Mouse (Mus musculus) stomach, postnatal 0 days (tissue): ENCODE measurements at regions not wholly inside any gene's neighbourhood (a gene's known extent, or its start where the extent isn't known, plus 50 kb on each side); places are given as distances from the start of the nearest gene placed in this dataset.

Source experiments
- ATAC-seq: fragments of 200-750 bp; cut with Nextera tagmentation; 2 replicates; pipeline ENCODE4 v1.8.0; 2017; ENCODE audit not compliant: low FRiP score, low TSS enrichment
- DNase-seq: peaks from one replicate; pipeline ENCODE4 v3.0.0-alpha.2; 2016; ENCODE audit warnings: low spot score
- H3K27ac ChIP-seq: fragments of 300-500 bp; sonication (generic); replicated peaks from 2 replicates; pipeline ENCODE4 v1.5.1; 2014; ENCODE audit warnings: mild to moderate bottlenecking, control low read depth
- H3K27me3 ChIP-seq: fragments of 300-500 bp; sonication (generic); 2 replicates; pipeline ENCODE4 v1.6.1; 2014; ENCODE audit warnings: low read length; ENCODE audit not compliant: control insufficient read depth, insufficient read depth
- H3K36me3 ChIP-seq: fragments of 300-500 bp; sonication (generic); 2 replicates; pipeline ENCODE4 v1.6.1; 2014; ENCODE audit warnings: low read length, mixed read lengths; ENCODE audit not compliant: control insufficient read depth, insufficient read depth
- H3K4me1 ChIP-seq: fragments of 300-500 bp; sonication (generic); replicated peaks from 2 replicates; pipeline ENCODE4 v1.6.1; 2014; ENCODE audit warnings: antibody characterized with exemption; ENCODE audit not compliant: control insufficient read depth, insufficient read depth
- H3K4me2 ChIP-seq: fragments of 300-500 bp; sonication (generic); replicated peaks from 2 replicates; pipeline ENCODE4 v1.6.1; 2014; ENCODE audit warnings: low read depth, mild to moderate bottlenecking, control low read depth, moderate library complexity
- H3K4me3 ChIP-seq: fragments of 300-500 bp; sonication (generic); 2 replicates; pipeline ENCODE4 v1.5.1; 2014; ENCODE audit warnings: low read depth, low read length, control low read depth
- H3K9ac ChIP-seq: fragments of 300-500 bp; sonication (generic); 2 replicates; pipeline ENCODE4 v1.6.1; 2014; ENCODE audit warnings: mild to moderate bottlenecking, low read length, control low read depth, mixed read lengths
- H3K9me3 ChIP-seq: fragments of 300-500 bp; sonication (generic); 2 replicates; pipeline ENCODE4 v1.6.1; 2016; ENCODE audit warnings: low read length; ENCODE audit not compliant: control insufficient read depth
- CTCF ChIP-seq: IDR thresholded peaks from 2 replicates; pipeline ENCODE4 v1.5.1; 2016; ENCODE audit warnings: antibody characterized with exemption, low read depth, mild to moderate bottlenecking, moderate library complexity
- EP300 ChIP-seq: optimal IDR thresholded peaks from 2 replicates; pipeline ENCODE3; 2016; ENCODE audit warnings: antibody characterized with exemption
- WGBS: fragments of 180-500 bp; shearing (Covaris S2); extraction: QIAGEN DNeasy Blood & Tissue Kit; methylation state at CpG from one replicate; pipeline ENCODE4 v1.1.7; 2014; 5-methylcytosine and 5-hydroxymethylcytosine counted together

DNA sequence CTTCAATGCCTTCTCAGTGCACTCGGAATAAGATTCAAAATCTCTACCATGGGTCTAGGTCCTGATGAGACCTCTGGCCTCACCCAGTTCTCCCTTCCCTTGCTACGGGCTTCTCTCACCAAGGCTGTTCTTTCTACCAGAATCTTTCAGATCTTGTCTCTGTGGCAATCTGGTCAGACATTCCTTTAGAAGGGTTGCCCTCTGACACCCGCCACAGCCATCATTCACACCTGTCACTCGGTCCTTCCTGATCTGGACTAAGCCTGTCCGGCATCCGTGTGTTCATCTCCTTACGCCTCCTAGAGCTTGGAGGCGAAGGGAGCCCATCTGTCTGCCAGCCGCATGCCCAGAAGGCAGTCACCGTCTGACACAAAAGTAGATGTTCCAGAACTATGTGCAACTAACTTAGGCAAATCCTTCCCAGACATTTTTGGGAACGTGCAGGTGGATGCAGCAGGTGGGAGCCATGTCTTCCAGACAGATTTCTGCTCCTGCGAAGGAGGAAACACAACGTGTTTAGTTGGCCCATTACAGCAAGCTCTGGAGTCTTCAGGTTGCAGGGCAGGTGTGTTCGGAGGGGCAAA, 77.7 kb downstream of the Fam76b start:
- TF ChIP-seq EP300 (no peak), CTCF (no peak)
- Histone ChIP-seq H3K27me3 (no peaks in the 10 kb centered on the region), H3K36me3 (no peaks in the 10 kb centered on the region), H3K27ac (no peak overlapping the region), H3K9ac (no peak overlapping the region), H3K4me3 (no peak overlapping the region), H3K9me3 (no peaks in the 10 kb centered on the region), H3K4me2 (no peak overlapping the region), H3K4me1 (no peaks in the 10 kb centered on the region)
- ATAC-seq (no peak), DNase-seq (no peak)
- WGBS, result 84% methylated on average over 14 of the region's 14 CpGs

DNA sequence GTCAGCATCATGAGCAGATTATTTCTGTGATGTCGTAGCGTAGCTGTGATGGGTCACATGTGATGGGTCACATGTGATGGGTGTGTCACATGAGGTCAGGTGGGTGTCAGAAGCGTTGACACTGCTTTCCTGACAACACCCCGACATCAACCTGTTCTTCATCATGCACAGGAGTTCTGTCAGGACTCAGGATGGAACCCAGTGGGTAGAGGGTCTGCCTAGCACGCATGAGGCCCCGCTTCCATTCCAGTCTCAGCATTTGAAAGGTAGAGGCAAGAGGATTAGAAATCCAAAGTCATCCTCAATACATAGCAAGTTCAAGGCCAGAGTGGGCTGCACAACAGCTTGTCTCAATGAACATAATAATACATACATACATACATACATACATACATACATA, 79.2 kb downstream of the Fam76b start:
- ATAC-seq, result no peak

GRCm38 (mm10) chr9:13909604-13910003, 82.1 kb downstream of the Fam76b start:
- no peaks in the 10 kb centered on the region for H3K36me3 ChIP-seq
- TF ChIP-seq CTCF, result no peak
- TF ChIP-seq EP300, result no peak
- DNase-seq, result no peak
- no peak overlapping the region for H3K9ac ChIP-seq
- no peak overlapping the region for H3K4me3 ChIP-seq
- no peaks in the 10 kb centered on the region for H3K27me3 ChIP-seq
- no peak overlapping the region for H3K4me2 ChIP-seq
- H3K27ac ChIP-seq, result no peak overlapping the region
- no peaks in the 10 kb centered on the region for H3K9me3 ChIP-seq
- H3K4me1 ChIP-seq, result no peaks in the 10 kb centered on the region
- ATAC-seq, result no peak
- WGBS, result 76% methylated on average over 3 of the region's 3 CpGs

More for the DNA sequence above, 79.2 kb downstream of the Fam76b start:
- H3K9me3 ChIP-seq, result no peaks in the 10 kb centered on the region
- no peak overlapping the region for H3K4me3 ChIP-seq
- DNase-seq, result no peak
- 91% methylated on average over 6 of the region's 6 CpGs for WGBS
- TF ChIP-seq EP300, result no peak
- no peaks in the 10 kb centered on the region for H3K4me1 ChIP-seq
- H3K36me3 ChIP-seq, result no peaks in the 10 kb centered on the region
- no peak overlapping the region for H3K4me2 ChIP-seq
- H3K27ac ChIP-seq, result no peak overlapping the region
- H3K27me3 ChIP-seq, result no peaks in the 10 kb centered on the region
- no peak overlapping the region for H3K9ac ChIP-seq

DNA sequence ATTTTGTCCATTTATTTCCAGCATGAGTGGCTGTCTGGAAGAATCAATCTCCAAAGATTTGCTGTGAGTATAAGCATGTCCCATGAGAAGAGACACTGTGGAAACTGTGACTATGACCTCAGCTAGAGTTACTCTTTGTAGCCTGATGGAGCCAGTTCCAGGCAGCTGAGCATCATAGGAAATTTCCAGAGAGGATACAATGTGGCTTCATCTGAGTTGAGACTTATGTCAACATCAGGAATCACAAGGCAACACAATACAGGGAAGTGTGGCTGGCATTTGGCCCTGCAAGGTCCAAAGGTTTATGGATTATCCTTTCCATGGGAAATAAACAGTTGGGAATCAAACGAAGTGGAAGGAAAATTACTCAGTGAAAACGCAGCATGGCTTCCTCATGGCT, 82.6 kb downstream of the Fam76b start:
- DNase-seq (no peak), ATAC-seq (no peak)
- H3K36me3 ChIP-seq, result no peaks in the 10 kb centered on the region
- H3K4me1 ChIP-seq, result no peaks in the 10 kb centered on the region
- WGBS, result 72% methylated on average over 2 of the region's 2 CpGs
- H3K27me3 ChIP-seq, result no peaks in the 10 kb centered on the region
- no peak overlapping the region for H3K4me2 ChIP-seq
- no peak for TF ChIP-seq CTCF
- TF ChIP-seq EP300, result no peak
- no peak overlapping the region for H3K4me3 ChIP-seq
- no peaks in the 10 kb centered on the region for H3K9me3 ChIP-seq
- no peak overlapping the region for H3K27ac ChIP-seq
- no peak overlapping the region for H3K9ac ChIP-seq

GRCm38 (mm10) chr9:13913459-13913858, 85.9 kb downstream of the Fam76b start:
- H3K9me3 ChIP-seq, result no peaks in the 10 kb centered on the region
- no peak overlapping the region for H3K4me2 ChIP-seq
- H3K9ac ChIP-seq, result no peak overlapping the region
- no peak overlapping the region for H3K27ac ChIP-seq
- ATAC-seq (no peak), DNase-seq (no peak)
- H3K4me3 ChIP-seq, result no peak overlapping the region
- H3K27me3 ChIP-seq, result no peaks in the 10 kb centered on the region
- H3K4me1 ChIP-seq, result no peaks in the 10 kb centered on the region
- H3K36me3 ChIP-seq, result no peaks in the 10 kb centered on the region
- 87% methylated on average over 3 of the region's 3 CpGs for WGBS
- no peak for TF ChIP-seq EP300
- TF ChIP-seq CTCF, result no peak

GRCm38 (mm10) chr9:13914131-13914530, 86.6 kb downstream of the Fam76b start:
- H3K27me3 ChIP-seq, result no peaks in the 10 kb centered on the region
- no peak overlapping the region for H3K4me3 ChIP-seq
- TF ChIP-seq CTCF (no peak), EP300 (no peak)
- 82% methylated on average over 9 of the region's 9 CpGs for WGBS
- no peaks in the 10 kb centered on the region for H3K9me3 ChIP-seq
- ATAC-seq (no peak), DNase-seq (no peak)
- H3K9ac ChIP-seq, result no peak overlapping the region
- no peaks in the 10 kb centered on the region for H3K36me3 ChIP-seq
- H3K27ac ChIP-seq, result no peak overlapping the region
- H3K4me1 ChIP-seq, result no peaks in the 10 kb centered on the region
- no peak overlapping the region for H3K4me2 ChIP-seq
